In genomic region chr7:67425581-67425980, GRCm38 (mm10) we compare ENCODE assay signal across 9 mouse cellular contexts. TPM values are rescaled to one million over a fixed set of nuclear protein-coding genes. Genes with fewer than 3 reads are reported as not detected.
DNase-seq lines count a peak whose midpoint lies in the region; ATAC-seq lines count a peak whose summit lies in the region.
"Had no signal": no experiment of that assay in that cellular context is flagged by ENCODE, and none has a peak within 500 bp of the region (broad histone marks: within the 10 kb centered on the region; RNA-seq: fewer than 3 reads in every experiment).

No protein-coding gene starts in this region.

- H3K4me2 ChIP-seq in forebrain, embryonic 14.5 days (ENCODE audit: low read length), result no peak overlapping the region
- H3K4me2 ChIP-seq in limb, embryonic 15.5 days, result no peak overlapping the region
- H3K4me2 ChIP-seq: midbrain, embryonic 11.5 days had no signal

- ATAC-seq in forebrain, embryonic 14.5 days, result no peak
- no peak for ATAC-seq in limb, embryonic 15.5 days (ENCODE audit: insufficient number of reproducible peaks, low FRiP score, low TSS enrichment, low read depth)
- peak; percentile 63 for ATAC-seq in common myeloid progenitor, adult 5-6 weeks (replicated peaks; ENCODE audit: low read depth, poor library complexity, severe bottlenecking)

- no peak overlapping the region for H3K4me3 ChIP-seq in forebrain, embryonic 10.5 days
- H3K4me3 ChIP-seq in forebrain, embryonic 14.5 days (ENCODE audit: low read depth, low read length), result no peak overlapping the region
- no peak overlapping the region for H3K4me3 ChIP-seq in limb, embryonic 15.5 days
- H3K4me3 ChIP-seq in limb, embryonic 10.5 days, result no peak overlapping the region

- 0 out of 2 replicates have a peak overlapping the region, but pooled peaks have one; percentile 26 for H3K27ac ChIP-seq in forebrain, embryonic 10.5 days
- no peak overlapping the region for H3K27ac ChIP-seq in forebrain, embryonic 14.5 days (ENCODE audit: low read depth, low read length)
- peak overlapping the region; percentile 13; the same call in 1 of the 2 replicates for H3K27ac ChIP-seq in limb, embryonic 15.5 days
- no peak overlapping the region for H3K27ac ChIP-seq in limb, embryonic 10.5 days

- H3K9ac ChIP-seq in forebrain, embryonic 14.5 days (ENCODE audit: low read length), result no peak overlapping the region
- H3K9ac ChIP-seq in limb, embryonic 15.5 days, result no peak overlapping the region

- 68% methylated on average over 1 of the region's 1 CpGs for WGBS in forebrain, embryonic 10.5 days
- 60% methylated on average over 1 of the region's 1 CpGs for WGBS in forebrain, embryonic 14.5 days
- 50% methylated on average over 1 of the region's 1 CpGs for whole genome bisulfite sequencing in limb, embryonic 15.5 days
- 59% methylated on average over 1 of the region's 1 CpGs for WGBS in limb, embryonic 10.5 days

- H3K27me3 ChIP-seq in forebrain, embryonic 10.5 days (ENCODE audit: poor library complexity, severe bottlenecking), result no peaks in the 10 kb centered on the region
- H3K27me3 ChIP-seq in forebrain, embryonic 14.5 days (replicated peaks; ENCODE audit: control insufficient read depth, insufficient read depth, low read length), result no peaks in the 10 kb centered on the region
- H3K27me3 ChIP-seq in limb, embryonic 15.5 days, result no peaks in the 10 kb centered on the region
- H3K27me3 ChIP-seq in limb, embryonic 10.5 days (ENCODE audit: low read depth, poor library complexity, severe bottlenecking), result no peaks in the 10 kb centered on the region

- DNase-seq in forebrain, embryonic 10.5 days (ENCODE audit: extremely low spot score, low spot score), result no peak
- DNase-seq in forebrain, embryonic 14.5 days (ENCODE audit: low spot score), result no peak
- no peak for DNase-seq in limb, embryonic 10.5 days (ENCODE audit: low spot score)
- peak; percentile 44 for DNase-seq in naive thymus-derived CD4-positive, alpha-beta T cell, adult 2 months (ENCODE audit: low read depth)
- DNase-seq in B cell, adult 2 months, result no peak
- DNase-seq in embryo, embryonic 11 days, result no peak

- no peaks in the 10 kb centered on the region for H3K36me3 ChIP-seq in forebrain, embryonic 10.5 days (replicated peaks)
- H3K36me3 ChIP-seq in forebrain, embryonic 14.5 days (ENCODE audit: control insufficient read depth, insufficient read depth, low read length), result no peaks in the 10 kb centered on the region
- H3K36me3 ChIP-seq in limb, embryonic 15.5 days, result no peaks in the 10 kb centered on the region
- H3K36me3 ChIP-seq in limb, embryonic 10.5 days, result no peaks in the 10 kb centered on the region

- H3K4me1 ChIP-seq in forebrain, embryonic 10.5 days, result 0 out of 2 replicates have a peak, but pooled peaks cover 4% of the 10 kb centered on the region
- H3K4me1 ChIP-seq in forebrain, embryonic 14.5 days (ENCODE audit: control insufficient read depth, insufficient read depth, low read length), result peaks cover 11% of the 10 kb centered on the region
- peaks cover 15% of the 10 kb centered on the region for H3K4me1 ChIP-seq in limb, embryonic 15.5 days
- peaks cover 11% of the 10 kb centered on the region; the same call in 1 of the 2 replicates for H3K4me1 ChIP-seq in limb, embryonic 10.5 days

- H3K9me3 ChIP-seq in forebrain, embryonic 10.5 days, result no peaks in the 10 kb centered on the region
- no peaks in the 10 kb centered on the region for H3K9me3 ChIP-seq in forebrain, embryonic 14.5 days (replicated peaks; ENCODE audit: control insufficient read depth, low read length)
- H3K9me3 ChIP-seq in limb, embryonic 15.5 days, result no peaks in the 10 kb centered on the region
- H3K9me3 ChIP-seq in limb, embryonic 10.5 days (replicated peaks), result no peaks in the 10 kb centered on the region

RNA-seq across cellular contexts. Expression of gene Mef2a, which starts 52.9 kb away (rescaled TPM):
- 22.4 and 23.2 TPM in 2 replicates for polyA plus RNA-seq in forebrain, embryonic 10.5 days (2016; fragmentation: Nextera tagmentation; extraction: Ambion mirVana)
- polyA plus RNA-seq in forebrain, embryonic 14.5 days (2014; fragmentation: Nextera tagmentation; extraction: Ambion mirVana), result 27.9 and 39.4 TPM in 2 replicates
- 53.6 and 54.9 TPM in 2 replicates for polyA plus RNA-seq in limb, embryonic 15.5 days (2015; fragmentation: Nextera tagmentation; extraction: Ambion mirVana)
- polyA plus RNA-seq in limb, embryonic 10.5 days (2016; fragmentation: Nextera tagmentation; extraction: Ambion mirVana), result 16.7 and 22.4 TPM in 2 replicates
- total RNA-seq in common myeloid progenitor, adult 5-6 weeks (2017), result 30.3 and 62.7 TPM in 2 replicates

Comparison
In these comparisons a context has a peak if more than half of its experiments do, and no peak if none do; other contexts are left out.
1. H3K27ac ChIP-seq: peak in forebrain, embryonic 10.5 days (single experiment) and limb, embryonic 15.5 days (single experiment); none in forebrain, embryonic 14.5 days (single experiment) and limb, embryonic 10.5 days (single experiment).